Mouse (Mus musculus): Measurements from ENCODE around the gene Selplg. TPM values are rescaled to one million over a fixed set of nuclear protein-coding genes. Genes with fewer than 3 reads are reported as not detected.

The Selplg gene
- total and polyA plus RNA-seq, 2 experiments from 2014 or later: 1.8 to 2.8 TPM

GRCm38 (mm10) chr5:113829566-113830291, 2.7 kb downstream of the Selplg start:
- Histone ChIP-seq H3K4me1 (ENCODE audit: insufficient read depth, low read length) (no peaks in the 10 kb centered on the region), H3K4me3 (ENCODE audit: low read length) (no peak overlapping the region), H3K9ac (replicated peaks; ENCODE audit: low read length) (no peak overlapping the region), H3K36me3 (ENCODE audit: insufficient read depth, low read length) (no peaks in the 10 kb centered on the region), H3K27ac (no peak overlapping the region), H3K27me3 (ENCODE audit: insufficient read depth, low read length) (no peaks in the 10 kb centered on the region), H3K4me2 (ENCODE audit: low read depth, low read length) (no peak overlapping the region), H3K9me3 (ENCODE audit: low read length) (no peaks in the 10 kb centered on the region)
- ATAC-seq (no peak), DNase-seq (ENCODE audit: low spot score) (no peak)
- no peak for TF ChIP-seq CTCF (IDR thresholded peaks at IDR 0.05; ENCODE audit: low read depth)
- 78% methylated on average over 7 of the region's 7 CpGs for WGBS

DNA sequence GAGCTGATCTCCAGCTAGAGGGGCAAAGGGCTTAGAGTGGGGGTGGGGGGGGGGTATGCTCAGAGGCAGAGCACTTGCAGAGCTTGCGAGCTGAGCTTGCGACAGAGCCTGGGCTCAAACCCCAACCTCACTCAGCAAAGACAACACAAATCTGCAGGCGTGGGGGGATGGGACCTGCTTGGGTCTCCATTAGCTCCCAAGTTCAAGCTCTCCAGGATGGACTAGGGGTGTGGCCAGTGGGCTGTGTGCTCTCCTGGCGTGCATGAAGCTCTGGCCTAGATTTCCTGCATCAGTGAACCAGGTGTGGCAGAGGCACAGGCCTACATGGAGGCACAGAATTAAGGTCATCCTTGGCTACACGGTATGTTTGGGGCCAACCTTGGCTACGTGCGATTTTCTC, 4.0 kb downstream of the Selplg start:
- WGBS: 64% methylated on average over 7 of the region's 7 CpGs
- no peaks in the 10 kb centered on the region for H3K27me3 ChIP-seq (ENCODE audit: insufficient read depth, low read length)
- no peaks in the 10 kb centered on the region for H3K36me3 ChIP-seq (ENCODE audit: insufficient read depth, low read length)
- H3K4me3 ChIP-seq (ENCODE audit: low read length): no peak overlapping the region
- TF ChIP-seq CTCF (IDR thresholded peaks at IDR 0.05; ENCODE audit: low read depth): no peak
- H3K4me1 ChIP-seq (ENCODE audit: insufficient read depth, low read length): no peaks in the 10 kb centered on the region
- H3K9ac ChIP-seq (replicated peaks; ENCODE audit: low read length): no peak overlapping the region
- H3K27ac ChIP-seq: no peak overlapping the region
- no peak for ATAC-seq
- H3K9me3 ChIP-seq (ENCODE audit: low read length): no peaks in the 10 kb centered on the region
- no peak overlapping the region for H3K4me2 ChIP-seq (ENCODE audit: low read depth, low read length)
- no peak for DNase-seq (ENCODE audit: low spot score)

GRCm38 (mm10) chr5:113827991-113828411, 4.4 kb downstream of the Selplg start:
- WGBS: 45% methylated on average over 4 of the region's 4 CpGs
- ATAC-seq: no peak

DNA sequence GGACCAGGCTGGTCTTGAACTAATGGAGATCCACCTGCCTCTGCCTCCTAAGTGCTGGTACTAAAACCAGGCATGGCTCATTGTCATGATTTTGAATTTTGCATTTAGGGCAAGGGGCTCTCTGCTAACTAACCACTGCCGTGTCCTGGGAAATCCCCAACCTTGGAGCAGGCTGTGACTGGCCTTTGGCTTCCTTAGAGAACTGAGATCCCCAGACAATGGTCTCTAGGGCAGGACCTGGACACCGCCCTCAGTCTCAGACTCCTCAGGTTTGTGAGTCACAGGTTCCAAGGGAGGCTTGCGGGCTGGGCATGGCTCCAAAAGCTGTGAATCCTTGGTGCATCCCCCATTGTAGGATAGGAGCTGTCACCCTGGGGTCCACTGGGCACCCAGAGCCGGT, 5.8 kb downstream of the Selplg start:
- Histone ChIP-seq H3K36me3 (ENCODE audit: insufficient read depth, low read length) (no peaks in the 10 kb centered on the region), H3K9ac (replicated peaks; ENCODE audit: low read length) (no peak overlapping the region), H3K4me1 (ENCODE audit: insufficient read depth, low read length) (no peaks in the 10 kb centered on the region), H3K27ac (no peak overlapping the region), H3K4me3 (ENCODE audit: low read length) (no peak overlapping the region), H3K4me2 (ENCODE audit: low read depth, low read length) (no peak overlapping the region), H3K27me3 (ENCODE audit: insufficient read depth, low read length) (no peaks in the 10 kb centered on the region), H3K9me3 (ENCODE audit: low read length) (no peaks in the 10 kb centered on the region)
- WGBS: 94% methylated on average over 4 of the region's 4 CpGs
- TF ChIP-seq CTCF (IDR thresholded peaks at IDR 0.05; ENCODE audit: low read depth): no peak
- no peak for DNase-seq (ENCODE audit: low spot score)
- no peak for ATAC-seq

More at GRCm38 (mm10) chr5:113827991-113828411, 4.4 kb downstream of the Selplg start:
- Histone ChIP-seq H3K36me3 (ENCODE audit: insufficient read depth, low read length) (no peaks in the 10 kb centered on the region), H3K9me3 (ENCODE audit: low read length) (no peaks in the 10 kb centered on the region), H3K4me2 (ENCODE audit: low read depth, low read length) (no peak overlapping the region), H3K27ac (no peak overlapping the region), H3K4me1 (ENCODE audit: insufficient read depth, low read length) (no peaks in the 10 kb centered on the region), H3K4me3 (ENCODE audit: low read length) (no peak overlapping the region), H3K9ac (replicated peaks; ENCODE audit: low read length) (no peak overlapping the region), H3K27me3 (ENCODE audit: insufficient read depth, low read length) (no peaks in the 10 kb centered on the region)
- DNase-seq (ENCODE audit: low spot score): no peak
- TF ChIP-seq CTCF (IDR thresholded peaks at IDR 0.05; ENCODE audit: low read depth): no peak

DNA sequence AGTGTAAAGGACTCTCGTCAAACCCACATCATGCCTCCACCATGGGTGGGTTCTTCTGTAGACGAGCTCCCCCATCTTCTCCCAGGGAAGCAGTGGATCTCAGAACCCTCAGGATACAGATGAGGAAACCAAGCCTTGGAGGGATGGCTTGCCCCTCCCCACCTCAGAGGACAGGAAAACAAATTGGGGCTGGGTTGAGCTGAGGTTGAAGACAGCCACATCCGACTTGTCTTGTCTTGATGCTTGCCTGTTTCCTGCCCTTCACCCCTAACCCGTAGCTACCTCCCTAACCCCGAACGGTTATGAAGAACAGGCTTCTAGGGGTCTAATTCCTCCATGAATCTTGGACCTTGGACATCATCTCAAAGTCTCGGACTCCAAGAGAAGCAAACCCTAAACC, 6.9 kb downstream of the Selplg start:
- Histone ChIP-seq H3K36me3 (ENCODE audit: insufficient read depth, low read length) (no peaks in the 10 kb centered on the region), H3K27ac (no peak overlapping the region), H3K4me3 (ENCODE audit: low read length) (no peak overlapping the region), H3K4me1 (ENCODE audit: insufficient read depth, low read length) (no peaks in the 10 kb centered on the region), H3K9ac (replicated peaks; ENCODE audit: low read length) (no peak overlapping the region), H3K9me3 (ENCODE audit: low read length) (no peaks in the 10 kb centered on the region), H3K27me3 (ENCODE audit: insufficient read depth, low read length) (no peaks in the 10 kb centered on the region), H3K4me2 (ENCODE audit: low read depth, low read length) (no peak overlapping the region)
- no peak for ATAC-seq
- WGBS: 85% methylated on average over 7 of the region's 7 CpGs
- no peak for DNase-seq (ENCODE audit: low spot score)
- TF ChIP-seq CTCF (IDR thresholded peaks at IDR 0.05; ENCODE audit: low read depth): no peak

- 79% methylated on average over 4 of the region's 4 CpGs for WGBS
- Histone ChIP-seq H3K27ac (no peak overlapping the region), H3K27me3 (ENCODE audit: insufficient read depth, low read length) (no peaks in the 10 kb centered on the region), H3K9me3 (ENCODE audit: low read length) (no peaks in the 10 kb centered on the region), H3K4me3 (ENCODE audit: low read length) (no peak overlapping the region), H3K36me3 (ENCODE audit: insufficient read depth, low read length) (no peaks in the 10 kb centered on the region), H3K9ac (replicated peaks; ENCODE audit: low read length) (no peak overlapping the region), H3K4me2 (ENCODE audit: low read depth, low read length) (no peak overlapping the region), H3K4me1 (ENCODE audit: insufficient read depth, low read length) (no peaks in the 10 kb centered on the region)
- DNase-seq (ENCODE audit: low spot score): no peak
- TF ChIP-seq CTCF (IDR thresholded peaks at IDR 0.05; ENCODE audit: low read depth): no peak
- ATAC-seq: no peak
Observed at GRCm38 (mm10) chr5:113824228-113824627, 8.2 kb downstream of the Selplg start.

DNA sequence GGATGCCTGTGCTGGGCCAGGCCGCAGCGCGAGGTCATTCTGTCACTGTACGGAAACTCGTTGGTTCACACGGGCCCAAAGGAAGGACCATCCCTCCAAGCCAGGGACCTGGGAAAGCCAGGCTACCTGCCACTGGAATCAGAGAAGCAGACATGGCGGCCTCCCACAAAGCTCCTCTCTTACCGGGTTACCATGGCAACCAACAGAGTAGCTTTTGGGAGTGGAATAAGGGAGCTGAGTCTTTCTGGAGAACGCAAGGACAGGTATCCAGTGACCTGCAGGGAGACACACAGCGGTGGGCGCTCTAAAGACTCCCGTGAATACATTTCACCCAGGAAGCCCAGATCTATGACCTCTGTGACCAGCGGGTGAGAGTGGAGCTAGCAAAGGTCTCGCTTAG, 13.9 kb downstream of the Selplg start:
- H3K9ac ChIP-seq (replicated peaks; ENCODE audit: low read length): no peak overlapping the region
- 0 out of 2 replicates have a peak, but pooled peaks have one; percentile 35 for ATAC-seq
- DNase-seq (ENCODE audit: low spot score): peak; percentile 70
- no peaks in the 10 kb centered on the region for H3K4me1 ChIP-seq (ENCODE audit: insufficient read depth, low read length)
- TF ChIP-seq CTCF (IDR thresholded peaks at IDR 0.05; ENCODE audit: low read depth): no peak
- H3K4me2 ChIP-seq (ENCODE audit: low read depth, low read length): no peak overlapping the region
- H3K27ac ChIP-seq: peak overlapping the region; percentile 27; the same call in 1 of the 2 replicates
- H3K9me3 ChIP-seq (ENCODE audit: low read length): no peaks in the 10 kb centered on the region
- WGBS: 60% methylated on average over 14 of the region's 14 CpGs
- no peaks in the 10 kb centered on the region for H3K27me3 ChIP-seq (ENCODE audit: insufficient read depth, low read length)
- H3K36me3 ChIP-seq (ENCODE audit: insufficient read depth, low read length): no peaks in the 10 kb centered on the region
- no peak overlapping the region for H3K4me3 ChIP-seq (ENCODE audit: low read length)
